Mouse (Mus musculus) ES-Bruce4 (cell line): ENCODE results near the gene Nav3. TPM values are rescaled to one million over a fixed set of nuclear protein-coding genes. Genes with fewer than 3 reads are reported as not detected.

Source experiments
- H3K27ac ChIP-seq: 2 replicates; pipeline ENCODE4 v1.5.1; 2012; ENCODE audit warnings: low read length, inconsistent platforms; ENCODE audit not compliant: insufficient read depth
- H3K27me3 ChIP-seq: 2 replicates; pipeline ENCODE4 v1.6.1; 2012; ENCODE audit warnings: mild to moderate bottlenecking, low read length, inconsistent platforms; ENCODE audit not compliant: control insufficient read depth, poor library complexity, insufficient read depth, severe bottlenecking
- H3K36me3 ChIP-seq: 2 replicates; pipeline ENCODE4 v1.6.1; 2012; ENCODE audit warnings: inconsistent platforms, mild to moderate bottlenecking, low read length, moderate library complexity; ENCODE audit not compliant: control insufficient read depth, poor library complexity, insufficient read depth, severe bottlenecking
- H3K4me1 ChIP-seq: one replicate; pipeline ENCODE4 v1.8.1; 2011; ENCODE audit warnings: low read length; ENCODE audit not compliant: control insufficient read depth, insufficient read depth
- H3K4me3 ChIP-seq: 2 replicates; pipeline ENCODE4 v1.5.1; 2011; ENCODE audit warnings: low read depth, mild to moderate bottlenecking, low read length
- H3K9ac ChIP-seq: 2 replicates; pipeline ENCODE4 v1.6.1; 2012; ENCODE audit warnings: low read depth, mild to moderate bottlenecking, inconsistent platforms; ENCODE audit not compliant: poor library complexity, severe bottlenecking
- H3K9me3 ChIP-seq: replicated peaks from 2 replicates; pipeline ENCODE4 v1.6.1; 2012; ENCODE audit warnings: mild to moderate bottlenecking, low read length, inconsistent platforms; ENCODE audit not compliant: control insufficient read depth, poor library complexity, insufficient read depth, severe bottlenecking
- CTCF ChIP-seq: IDR thresholded peaks from one replicate; pipeline ENCODE4 v1.8.1; 2011; ENCODE audit warnings: low read depth, low read length
- EP300 ChIP-seq: IDR thresholded peaks from 2 replicates; pipeline ENCODE4 v1.6.1; 2011; ENCODE audit warnings: low read depth, low read length; ENCODE audit not compliant: insufficient read depth
- POLR2A ChIP-seq: IDR thresholded peaks from one replicate; pipeline ENCODE4 v1.8.1; 2011; ENCODE audit warnings: low read length; ENCODE audit not compliant: insufficient read depth
- polyA plus RNA-seq: library from polyadenylated mRNA; stranded (reverse); fragments of >200 nt; gene quantifications from 2 replicates; pipeline ENCODE4 v1.2.4, GENCODE M21; 2011; ENCODE audit warnings: low read depth; ENCODE audit not compliant: missing spikeins, insufficient read depth, insufficient read length

Nav3 gene
- polyA plus RNA-seq, 1 experiment = 0.36 TPM

GRCm38 (mm10) chr10:109764412-109765101 lies 691.4 kb downstream of the Nav3 start:
- Histone ChIP-seq H3K9me3 (no peaks in the 10 kb centered on the region), H3K27ac (no peak overlapping the region), H3K36me3 (no peaks in the 10 kb centered on the region), H3K4me3 (no peak overlapping the region), H3K27me3 (no peaks in the 10 kb centered on the region), H3K9ac (no peak overlapping the region), H3K4me1 (no peaks in the 10 kb centered on the region)
- no peak for TF ChIP-seq CTCF
- TF ChIP-seq EP300 = no peak
- no peak for TF ChIP-seq POLR2A

GRCm38 (mm10) chr10:109758921-109759600 lies 696.9 kb downstream of the Nav3 start:
- Histone ChIP-seq H3K9me3 (no peaks in the 10 kb centered on the region), H3K4me1 (no peaks in the 10 kb centered on the region), H3K36me3 (no peaks in the 10 kb centered on the region), H3K27me3 (no peaks in the 10 kb centered on the region), H3K9ac (no peak overlapping the region), H3K27ac (no peak overlapping the region), H3K4me3 (no peak overlapping the region)
- TF ChIP-seq POLR2A (no peak), CTCF (no peak), EP300 (no peak)

- TF ChIP-seq POLR2A (no peak), EP300 (no peak), CTCF (no peak)
- no peak overlapping the region for H3K4me3 ChIP-seq
- no peaks in the 10 kb centered on the region for H3K36me3 ChIP-seq
- H3K4me1 ChIP-seq = no peaks in the 10 kb centered on the region
- no peak overlapping the region for H3K9ac ChIP-seq
- H3K9me3 ChIP-seq = 0 out of 2 replicates have a peak, but pooled peaks cover 3% of the 10 kb centered on the region
- no peaks in the 10 kb centered on the region for H3K27me3 ChIP-seq
- no peak overlapping the region for H3K27ac ChIP-seq
Observed at GRCm38 (mm10) chr10:109746901-109747300, 709.1 kb downstream of the Nav3 start.

GRCm38 (mm10) chr10:109741664-109742063 lies 714.3 kb downstream of the Nav3 start:
- H3K4me3 ChIP-seq = no peak overlapping the region
- H3K27ac ChIP-seq = no peak overlapping the region
- H3K36me3 ChIP-seq = no peaks in the 10 kb centered on the region
- TF ChIP-seq POLR2A = no peak
- no peak for TF ChIP-seq CTCF
- TF ChIP-seq EP300 = no peak
- H3K9ac ChIP-seq = no peak overlapping the region
- no peaks in the 10 kb centered on the region for H3K4me1 ChIP-seq
- 0 out of 2 replicates have a peak, but pooled peaks cover 3% of the 10 kb centered on the region for H3K9me3 ChIP-seq
- 0 out of 2 replicates have a peak, but pooled peaks cover 2% of the 10 kb centered on the region for H3K27me3 ChIP-seq

DNA sequence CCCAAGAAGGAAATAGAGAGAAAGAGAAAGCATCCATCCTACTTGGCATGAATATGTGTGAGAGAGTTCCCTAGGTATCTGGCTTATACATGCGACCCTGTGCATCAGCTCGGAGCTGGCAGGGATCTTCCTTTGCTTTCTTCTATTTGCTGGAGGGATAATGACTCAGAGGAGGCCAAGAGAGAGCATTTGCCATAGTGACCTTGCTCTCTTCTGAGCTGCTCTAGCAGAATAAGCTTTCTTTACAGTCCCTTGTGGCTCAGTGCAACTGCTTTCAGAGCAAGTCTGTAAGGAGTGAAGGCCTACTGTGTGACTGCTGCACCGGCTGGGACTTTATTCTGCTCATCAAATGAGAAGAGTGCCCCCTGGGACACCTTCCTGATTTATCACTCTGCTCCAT lies 715.7 kb downstream of the Nav3 start:
- Histone ChIP-seq H3K9ac (no peak overlapping the region), H3K4me3 (no peak overlapping the region), H3K4me1 (no peaks in the 10 kb centered on the region), H3K36me3 (no peaks in the 10 kb centered on the region), H3K9me3 (0 out of 2 replicates have a peak, but pooled peaks cover 3% of the 10 kb centered on the region), H3K27ac (no peak overlapping the region), H3K27me3 (0 out of 2 replicates have a peak, but pooled peaks cover 2% of the 10 kb centered on the region)
- TF ChIP-seq POLR2A (no peak), EP300 (no peak)

- Histone ChIP-seq H3K4me3 (no peak overlapping the region), H3K9me3 (no peaks in the 10 kb centered on the region), H3K27ac (no peak overlapping the region), H3K27me3 (no peaks in the 10 kb centered on the region), H3K9ac (no peak overlapping the region), H3K4me1 (no peaks in the 10 kb centered on the region), H3K36me3 (no peaks in the 10 kb centered on the region)
- no peak for TF ChIP-seq CTCF
- TF ChIP-seq POLR2A = no peak
- TF ChIP-seq EP300 = no peak
Observed at GRCm38 (mm10) chr10:109723646-109724045, 732.4 kb downstream of the Nav3 start.
